Mouse (Mus musculus): ENCODE measurements around the gene Hcrtr1. TPM values are rescaled to one million over a fixed set of nuclear protein-coding genes. Genes with fewer than 3 reads are reported as not detected.
A peak's percentile ranks its signal among the peaks of the same experiment; 100 is the strongest.

Hcrtr1 gene
- total RNA-seq, 2 experiments from 2014 or later: 2.0 to 2.4 TPM

DNA sequence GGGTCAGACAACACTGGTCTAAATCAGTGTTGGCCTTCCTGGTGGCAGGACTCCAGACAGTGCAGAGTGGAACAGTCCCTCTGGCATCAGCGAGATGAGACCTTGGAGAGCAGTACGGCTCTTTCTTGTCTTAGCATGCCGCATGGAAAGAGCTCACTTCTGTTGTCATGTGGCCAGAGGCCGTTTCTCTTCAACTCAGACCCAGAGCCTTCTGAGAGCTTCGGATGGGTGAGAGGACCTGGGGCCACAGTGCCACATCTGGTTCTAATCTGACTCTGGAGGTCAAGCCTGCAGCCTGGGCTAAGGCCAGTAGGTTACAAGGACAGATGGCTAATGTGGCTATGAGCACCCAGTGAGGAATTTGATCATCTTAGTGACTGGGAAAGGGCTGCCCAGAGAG lies 13.2 kb downstream of the Hcrtr1 start:
- DNase-seq (ENCODE audit: low spot score in 2 of 2): no peak

DNA sequence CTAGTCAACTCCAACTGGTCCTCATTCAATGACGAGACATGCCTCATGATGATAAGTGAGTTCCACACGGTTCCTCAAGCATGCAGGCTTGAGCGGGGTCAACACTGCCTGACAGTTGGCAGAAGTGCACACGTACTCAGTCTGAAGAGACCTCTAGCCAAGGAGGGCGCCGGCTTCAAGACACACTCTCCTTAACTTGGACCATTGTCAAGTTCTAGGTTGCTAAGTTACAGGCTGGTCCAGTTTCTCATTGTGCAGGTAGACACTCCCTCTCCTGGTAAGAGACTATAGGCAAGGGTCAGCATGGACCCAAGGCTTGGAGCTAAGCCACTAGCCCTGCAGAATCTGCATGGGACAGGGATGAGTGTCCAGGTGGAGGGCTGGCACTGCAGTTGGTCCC lies 14.0 kb downstream of the Hcrtr1 start:
- no peak for DNase-seq (ENCODE audit: low spot score in 2 of 2)

More for the DNA sequence above, 13.2 kb downstream of the Hcrtr1 start:
- intact Hi-C loops (cut with DNase I): no loop called here

DNA sequence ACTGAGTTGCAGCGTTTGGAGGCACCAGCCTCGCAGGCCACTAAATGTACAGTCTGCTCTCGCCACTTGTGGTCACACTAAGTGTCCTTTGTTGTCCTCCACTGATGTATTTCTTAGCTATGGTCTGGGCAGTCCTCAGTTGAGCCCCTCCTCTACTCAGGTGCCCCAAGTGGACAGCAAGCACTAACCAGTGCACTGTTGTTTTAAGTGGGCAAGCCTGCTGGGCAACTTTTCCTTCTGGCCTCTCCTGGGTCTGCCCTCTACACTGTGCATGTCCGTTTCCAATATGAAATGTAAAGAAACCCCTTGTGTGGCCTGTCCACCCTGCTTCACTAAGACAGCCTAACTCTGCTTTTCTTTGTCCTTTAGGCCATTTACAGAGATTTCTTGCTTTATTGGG lies 15.0 kb downstream of the Hcrtr1 start:
- DNase-seq (ENCODE audit: low spot score in 2 of 2): no peak
- intact Hi-C loops (cut with DNase I): no loop called here

More for the DNA sequence above, 14.0 kb downstream of the Hcrtr1 start:
- intact Hi-C loops (cut with DNase I): no loop called here

DNA sequence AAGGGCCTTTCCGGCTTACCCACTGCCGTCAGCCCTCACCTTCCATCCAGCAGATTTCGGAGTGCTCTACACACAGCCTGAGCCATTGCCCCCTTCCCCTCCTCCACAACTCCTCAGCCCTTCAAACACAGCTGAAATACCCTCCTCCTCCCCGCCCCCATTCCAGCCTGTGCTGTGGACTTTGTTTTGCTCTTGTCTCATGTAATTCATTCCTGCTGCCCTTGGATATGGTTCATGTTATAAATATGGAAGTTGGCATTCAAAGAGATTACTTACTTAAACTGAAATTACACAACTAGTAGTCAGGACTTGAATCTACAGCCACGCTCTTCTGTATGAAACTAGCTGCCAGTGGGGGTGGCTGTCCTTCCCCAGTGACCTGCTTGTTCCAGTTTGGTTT lies 16.1 kb downstream of the Hcrtr1 start:
- no peak for DNase-seq (ENCODE audit: low spot score in 2 of 2)

DNA sequence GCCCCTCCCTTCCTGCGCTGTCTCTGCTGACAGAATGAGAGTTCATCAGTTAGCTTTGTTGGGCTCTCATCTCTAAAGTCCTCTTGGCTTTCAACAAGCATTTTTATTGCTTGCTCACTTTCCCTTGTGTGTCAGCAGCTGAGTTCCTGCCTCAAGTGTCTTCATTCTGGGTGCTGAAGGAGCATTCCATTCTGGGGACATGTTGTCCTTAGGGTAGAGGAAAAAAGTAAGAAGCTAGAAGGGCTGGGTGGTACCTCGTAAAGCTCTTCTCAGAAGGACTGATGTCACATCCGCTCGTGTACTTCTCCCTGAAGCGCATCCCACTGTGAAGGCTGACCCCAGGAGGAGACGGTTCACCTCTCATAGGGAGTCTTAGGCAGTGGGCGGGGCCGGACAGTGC lies 17.6 kb downstream of the Hcrtr1 start:
- DNase-seq (ENCODE audit: low spot score in 2 of 2): no peak
- intact Hi-C loops (cut with DNase I): no loop called here

More for the DNA sequence above, 16.1 kb downstream of the Hcrtr1 start:
- intact Hi-C loops (cut with DNase I): no loop called here

DNA sequence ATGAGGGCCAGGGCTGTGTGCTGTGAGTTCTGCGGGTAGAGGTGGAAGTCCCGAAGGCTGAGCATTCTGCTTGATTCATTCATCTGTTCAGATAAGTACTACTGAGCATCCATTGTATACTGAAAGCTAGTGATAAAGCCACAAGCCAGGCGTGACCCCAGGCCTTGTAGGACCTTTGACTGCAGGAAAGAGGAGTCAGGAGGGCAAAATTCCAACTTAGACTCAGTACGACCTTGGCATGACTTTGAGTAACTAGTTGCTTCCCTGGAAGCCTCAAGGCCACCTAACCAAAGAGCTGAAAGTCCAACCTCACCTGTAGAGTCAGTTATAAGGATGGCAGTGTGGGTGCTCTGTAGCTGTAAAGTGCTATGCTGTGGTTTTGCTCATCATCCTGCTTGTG lies 18.4 kb downstream of the Hcrtr1 start:
- DNase-seq (ENCODE audit: low spot score in 2 of 2): no peak
- intact Hi-C loops (cut with DNase I): no loop called here

DNA sequence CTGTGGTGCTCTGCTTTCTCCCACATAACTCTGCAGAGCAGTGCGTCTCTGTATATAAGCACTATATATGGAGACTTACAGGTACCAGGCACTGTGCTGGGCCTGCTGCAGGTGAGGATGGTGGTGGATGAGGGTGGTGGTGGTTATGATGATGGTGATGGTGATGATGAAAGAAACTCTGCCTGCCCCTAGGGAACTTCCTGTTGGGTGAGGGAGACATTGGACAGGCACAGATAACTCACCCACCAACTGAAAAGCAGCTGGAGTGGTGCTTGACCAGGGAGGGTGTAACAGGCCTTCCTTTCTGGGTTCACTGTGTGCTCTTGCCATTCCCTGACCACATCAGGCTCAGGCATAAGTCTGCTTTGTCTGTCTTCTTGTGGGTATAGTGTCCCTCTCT lies 26.4 kb downstream of the Hcrtr1 start:
- DNase-seq (ENCODE audit: low spot score in 2 of 2): no peak
- intact Hi-C loops (cut with DNase I): no loop called here

DNA sequence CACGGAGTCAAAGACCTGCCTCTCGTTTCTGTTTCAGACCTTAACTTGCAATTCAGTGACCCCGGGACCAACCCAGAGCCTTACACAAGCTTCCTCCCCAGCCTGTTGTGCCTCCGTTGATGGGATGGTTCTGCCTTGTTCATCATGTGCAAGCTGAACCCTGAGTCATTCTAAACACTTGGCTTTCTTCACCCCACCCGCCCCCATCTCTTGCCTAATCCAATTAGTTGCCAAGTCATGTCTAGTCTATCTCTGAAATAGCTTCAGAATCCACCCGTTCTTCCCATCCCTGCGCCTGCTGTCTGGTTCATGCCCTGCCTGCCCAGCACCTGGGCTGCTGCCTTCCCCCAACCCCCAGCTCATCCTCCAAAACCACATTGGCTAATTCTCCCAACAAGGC lies 26.9 kb downstream of the Hcrtr1 start:
- no peak for DNase-seq (ENCODE audit: low spot score in 2 of 2)
- intact Hi-C loops (cut with DNase I): no loop called here

DNA sequence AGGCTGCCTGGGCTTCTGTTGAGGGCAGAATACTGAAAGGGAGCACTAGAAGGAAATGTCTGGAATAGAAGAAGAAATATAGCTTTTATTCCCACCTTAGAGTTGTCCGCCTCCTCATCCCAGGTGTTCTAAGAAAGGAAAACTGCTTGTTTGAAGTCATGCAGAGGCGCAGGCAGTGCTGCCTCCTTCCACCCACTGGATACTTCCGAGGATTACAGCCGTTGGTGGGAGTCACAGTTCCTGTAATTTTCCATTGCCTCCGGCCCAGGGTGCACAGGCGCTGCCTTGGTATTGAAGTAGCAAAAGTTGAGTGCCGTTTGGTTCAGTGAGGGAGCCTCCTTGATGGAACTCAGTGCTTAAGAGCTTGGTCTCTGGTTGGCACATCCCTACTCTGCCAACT lies 29.1 kb downstream of the Hcrtr1 start:
- DNase-seq (ENCODE audit: low spot score in 2 of 2): peak in 1 of 2 experiments; percentile 30
- intact Hi-C loops (cut with DNase I): no loop called here

DNA sequence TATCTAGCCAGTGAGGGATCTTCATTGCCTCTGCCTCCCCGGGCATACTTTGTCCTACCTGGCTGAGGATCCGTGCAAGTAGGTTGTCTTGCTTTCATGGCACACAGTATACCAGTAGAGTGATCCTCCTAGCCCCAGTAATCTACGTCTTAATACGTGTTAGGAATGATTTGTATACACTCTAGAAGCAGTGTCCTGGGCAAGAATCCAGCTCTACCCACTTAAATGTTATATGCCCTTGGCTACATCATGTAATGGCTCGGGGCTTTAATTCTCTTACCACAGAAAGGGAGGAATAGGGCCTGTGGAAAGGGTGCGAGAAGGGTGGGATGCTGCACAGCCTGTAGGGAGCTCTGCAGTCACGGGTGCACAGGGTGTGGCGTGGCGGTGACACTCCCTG lies 29.5 kb downstream of the Hcrtr1 start:
- no peak for DNase-seq (ENCODE audit: low spot score in 2 of 2)
- intact Hi-C loops (cut with DNase I): no loop called here

DNA sequence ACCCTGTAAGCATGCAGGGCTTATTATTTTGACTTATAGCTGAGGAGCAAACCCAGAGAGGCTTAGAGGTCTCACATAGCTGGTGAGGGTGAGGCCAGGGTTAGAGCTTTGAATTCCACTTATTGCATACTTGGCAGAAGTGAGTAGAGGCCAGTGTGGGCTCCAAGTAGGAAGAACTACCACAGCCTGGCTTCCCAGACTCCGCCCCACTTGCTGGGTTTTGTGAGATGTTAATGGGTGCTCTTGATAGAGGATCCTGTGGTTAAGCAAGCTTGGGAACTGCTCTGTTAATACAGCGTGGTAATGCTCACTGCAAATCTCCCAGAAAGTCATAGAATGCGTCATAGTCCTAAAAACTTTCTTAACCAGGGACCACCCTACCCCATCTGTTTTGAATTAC lies 30.2 kb downstream of the Hcrtr1 start:
- DNase-seq (ENCODE audit: low spot score in 2 of 2): no peak
- intact Hi-C loops (cut with DNase I): no loop called here

DNA sequence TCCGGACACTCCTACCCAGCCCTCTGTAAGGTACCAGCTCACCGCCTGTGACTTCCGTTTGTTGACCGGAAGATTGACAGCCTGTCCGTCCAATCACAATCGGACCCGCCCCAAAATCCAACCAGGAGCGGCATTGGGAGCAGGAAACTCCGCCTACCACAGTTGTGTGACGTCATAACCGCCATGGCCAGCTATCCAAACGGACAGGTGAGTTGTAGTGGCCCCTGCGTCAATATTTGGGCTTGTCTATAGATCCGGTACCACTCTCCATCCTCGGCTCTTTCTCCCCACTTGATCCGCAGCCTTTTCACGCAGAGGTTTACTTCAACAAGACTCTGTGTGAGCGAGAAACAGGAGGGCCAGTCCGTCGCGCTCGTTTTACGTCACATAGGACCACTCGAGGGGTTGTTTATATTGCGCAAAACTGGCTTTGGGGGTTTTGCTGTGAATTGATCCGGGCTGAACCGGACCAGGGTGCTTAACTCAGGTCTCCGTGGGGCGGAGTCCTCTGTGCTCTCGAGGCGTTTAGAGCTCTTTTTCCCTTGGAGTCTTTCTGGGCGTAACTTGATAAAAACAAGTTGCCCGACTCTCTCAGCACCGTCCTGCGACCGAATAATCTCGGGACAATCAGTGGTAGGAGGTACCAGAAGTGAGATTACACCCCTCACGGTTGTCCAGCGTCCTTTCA lies 31.6 kb downstream of the Hcrtr1 start:
- intact Hi-C loops (cut with DNase I): no loop called here
- peak; percentile 100 for DNase-seq (ENCODE audit: low spot score in 2 of 2)

DNA sequence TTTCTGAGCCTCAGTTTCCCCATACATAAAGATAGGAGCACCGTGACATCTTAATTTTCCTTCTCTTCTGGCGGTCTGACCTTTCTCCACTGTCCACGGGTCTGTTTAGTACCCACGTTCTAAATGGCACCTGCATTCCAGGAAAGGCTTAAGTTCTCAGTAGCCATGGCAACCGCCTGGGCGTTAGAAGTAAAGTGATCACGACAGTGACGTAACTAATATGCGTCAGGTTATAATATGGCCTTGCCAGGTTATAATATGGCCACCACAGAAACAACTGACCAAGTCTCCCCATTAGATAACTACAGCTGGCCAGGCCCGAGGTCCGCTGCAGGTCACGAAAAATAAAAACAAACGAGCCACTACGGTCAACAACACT lies 32.1 kb downstream of the Hcrtr1 start:
- no peak for DNase-seq (ENCODE audit: low spot score in 2 of 2)
- intact Hi-C loops (cut with DNase I): no loop called here

DNA sequence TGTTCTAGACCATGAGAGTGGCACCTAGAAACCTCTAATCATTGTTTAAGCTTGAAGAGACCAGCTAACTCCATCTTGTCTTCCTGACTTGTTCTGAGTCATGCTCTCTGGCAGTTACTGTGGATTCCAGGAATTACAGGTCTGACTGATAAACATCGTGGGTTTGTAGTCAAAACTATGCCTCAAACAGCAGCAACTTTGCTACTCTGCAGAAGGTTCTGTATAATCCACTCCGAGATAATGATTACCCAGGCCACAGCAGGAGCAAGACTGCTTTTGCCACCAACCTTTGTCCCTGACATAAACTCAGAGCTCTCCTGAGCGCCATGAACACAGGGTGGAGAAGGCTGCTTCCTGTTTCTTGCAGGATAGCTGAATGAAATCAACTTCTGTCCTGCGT lies 34.6 kb downstream of the Hcrtr1 start:
- intact Hi-C loops (cut with DNase I): no loop called here
- DNase-seq (ENCODE audit: low spot score in 2 of 2): no peak

DNA sequence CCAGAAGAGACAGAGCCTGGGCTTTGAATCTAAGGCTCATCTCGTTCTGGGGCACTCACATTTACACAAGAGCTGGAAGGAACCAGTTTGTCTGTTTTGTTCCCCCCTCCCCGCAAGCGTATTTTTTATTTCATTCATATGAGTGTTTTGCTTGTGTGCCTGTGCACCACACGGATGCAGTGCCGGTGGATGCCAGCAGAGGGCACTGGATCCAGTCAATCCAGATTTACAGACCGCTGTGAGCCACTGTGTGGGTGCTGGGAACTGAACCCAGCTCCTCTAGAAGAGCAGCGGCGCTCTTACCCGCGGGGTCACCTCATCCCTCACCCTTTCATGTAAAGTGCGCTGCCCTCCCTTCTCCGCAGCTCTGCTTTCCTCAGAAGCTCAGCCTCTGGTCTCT lies 35.5 kb downstream of the Hcrtr1 start:
- intact Hi-C loops (cut with DNase I): no loop called here
- DNase-seq (ENCODE audit: low spot score in 2 of 2): no peak

DNA sequence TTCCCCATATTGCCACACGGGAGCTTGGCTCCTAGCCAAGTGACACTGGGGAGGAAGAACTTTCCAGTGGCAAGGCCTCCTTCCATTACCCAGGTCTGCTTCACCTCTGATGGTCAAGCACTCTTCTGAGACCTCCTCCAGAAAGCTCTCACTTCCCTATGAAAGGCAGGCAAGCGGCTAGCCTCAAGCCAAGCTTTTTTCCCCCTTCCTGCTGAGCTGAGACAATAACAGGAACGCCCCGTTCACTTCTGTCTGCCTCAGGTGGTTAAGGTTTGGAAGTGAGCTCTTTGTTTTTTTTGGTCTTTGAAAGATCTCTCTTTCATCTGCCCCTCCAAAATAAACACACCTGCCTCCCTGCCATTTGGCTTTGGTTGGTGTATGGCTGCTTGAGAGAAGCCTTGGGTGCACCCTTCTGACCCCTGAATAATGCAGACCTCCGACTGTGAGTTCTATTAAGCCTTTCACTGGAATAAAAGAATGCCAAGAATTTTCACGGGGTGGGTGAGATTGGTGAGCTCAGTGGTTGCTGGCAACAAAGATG lies 37.0 kb downstream of the Hcrtr1 start, which contains the start of gene Pef1:
TSS of gene Pef1 (plus strand) at position 448 of the 541 bp plus-strand sequence.
- no peak for DNase-seq (ENCODE audit: low spot score in 2 of 2)
- intact Hi-C loops (cut with DNase I): no loop called here

DNA sequence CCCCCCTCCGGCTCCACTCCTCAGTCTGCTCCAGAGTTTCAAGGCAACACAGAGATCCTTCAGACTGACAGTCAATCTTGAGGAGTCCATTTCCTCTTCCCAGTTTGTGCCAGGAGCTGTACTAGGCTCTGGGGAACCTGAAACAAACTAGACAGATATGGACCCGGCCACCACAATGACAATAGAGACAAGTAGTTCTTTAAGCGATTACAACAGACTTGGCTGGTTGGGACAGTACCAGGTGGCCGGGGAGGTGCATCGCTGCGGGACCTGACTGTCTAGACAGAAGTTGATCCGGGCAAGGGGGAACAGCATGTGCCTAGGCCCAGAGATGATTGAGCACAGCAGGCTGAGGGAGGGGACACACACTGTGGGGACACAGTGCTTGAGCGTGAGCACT lies 38.0 kb downstream of the Hcrtr1 start:
- no peak for DNase-seq (ENCODE audit: low spot score in 2 of 2)
- intact Hi-C loops (cut with DNase I): no loop called here

DNA sequence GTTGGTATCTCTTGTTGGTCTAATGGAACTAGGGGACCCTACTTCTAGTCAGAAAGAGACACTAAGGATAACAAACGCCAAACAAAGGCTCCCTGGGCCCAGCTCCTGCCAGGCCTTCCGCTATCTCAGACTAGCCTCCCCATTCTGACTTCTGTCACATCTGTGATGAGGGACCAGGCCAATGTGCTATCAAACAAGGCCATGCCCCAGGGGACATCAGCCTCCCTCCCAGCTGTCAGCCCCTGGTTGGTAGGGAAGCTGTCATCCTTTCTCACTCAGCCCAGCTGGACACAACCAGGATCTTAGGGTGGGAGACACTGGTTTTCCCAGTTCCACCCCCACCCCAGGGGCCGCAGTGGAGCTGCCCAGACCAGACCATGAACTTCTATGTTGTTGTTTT lies 44.0 kb downstream of the Hcrtr1 start:
- intact Hi-C loops (cut with DNase I): no loop called here
- no peak for DNase-seq (ENCODE audit: low spot score in 2 of 2)

DNA sequence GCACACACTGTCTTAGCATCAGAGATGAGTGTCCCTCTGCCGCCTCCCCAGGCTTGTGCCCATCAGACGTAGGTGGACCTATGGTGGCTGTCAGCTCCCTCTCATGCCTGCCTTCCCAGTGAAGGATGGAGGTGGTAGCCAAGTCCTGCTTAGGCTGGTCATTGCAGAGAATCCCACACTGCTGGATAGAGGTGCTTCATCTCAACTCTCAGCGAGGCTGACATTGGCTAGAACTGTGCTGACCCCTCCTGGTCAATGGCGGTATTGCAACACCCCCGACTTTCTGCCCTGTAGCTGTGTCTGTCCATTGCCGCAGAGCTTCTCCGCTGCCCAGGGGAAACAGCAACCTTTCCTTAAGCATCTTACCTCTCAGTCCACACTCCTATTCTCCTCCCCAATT lies 51.9 kb downstream of the Hcrtr1 start:
- intact Hi-C loops (cut with DNase I): loop anchor here (1.0 to 10.0 kb wide), 5 partner anchors 50 to 392 kb away; partner anchors contain the start of genes Adgrb2 and Tmem39b
- peak; percentile 88 to 93 for DNase-seq (ENCODE audit: low spot score in 2 of 2)

DNA sequence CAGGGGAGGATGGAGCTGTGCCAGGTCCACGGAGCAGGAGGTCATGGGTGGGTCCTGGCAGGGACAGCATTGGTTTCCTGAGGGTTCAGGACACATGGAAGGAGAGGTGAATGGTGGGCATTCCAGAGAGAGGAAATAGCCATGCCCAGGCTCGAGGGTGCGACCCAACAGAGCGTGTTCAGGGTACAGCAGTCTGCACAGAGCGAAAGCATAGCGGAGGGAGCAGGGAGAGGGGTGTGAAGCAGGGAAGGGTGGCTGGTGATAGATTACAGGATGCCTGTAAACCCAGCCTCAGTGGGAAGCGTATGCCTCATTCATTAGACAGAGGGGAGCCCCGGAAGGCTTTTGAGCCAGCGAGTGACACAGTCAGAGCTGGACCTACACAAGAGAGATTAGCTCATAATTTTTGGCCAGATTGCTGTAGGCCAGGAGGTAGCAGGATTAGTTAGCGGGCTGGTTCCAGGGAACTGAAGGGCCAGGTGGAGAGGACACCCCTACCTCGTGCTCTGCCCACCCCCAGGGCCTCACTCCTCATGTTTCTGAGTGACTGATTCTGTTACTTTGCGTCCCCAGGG lies 53.8 kb downstream of the Hcrtr1 start:
- intact Hi-C loops (cut with DNase I): loop anchor here (10.0 kb wide), 3 partner anchors 101 to 391 kb away; partner anchors contain the start of genes Adgrb2 and Tmem39b

DNA sequence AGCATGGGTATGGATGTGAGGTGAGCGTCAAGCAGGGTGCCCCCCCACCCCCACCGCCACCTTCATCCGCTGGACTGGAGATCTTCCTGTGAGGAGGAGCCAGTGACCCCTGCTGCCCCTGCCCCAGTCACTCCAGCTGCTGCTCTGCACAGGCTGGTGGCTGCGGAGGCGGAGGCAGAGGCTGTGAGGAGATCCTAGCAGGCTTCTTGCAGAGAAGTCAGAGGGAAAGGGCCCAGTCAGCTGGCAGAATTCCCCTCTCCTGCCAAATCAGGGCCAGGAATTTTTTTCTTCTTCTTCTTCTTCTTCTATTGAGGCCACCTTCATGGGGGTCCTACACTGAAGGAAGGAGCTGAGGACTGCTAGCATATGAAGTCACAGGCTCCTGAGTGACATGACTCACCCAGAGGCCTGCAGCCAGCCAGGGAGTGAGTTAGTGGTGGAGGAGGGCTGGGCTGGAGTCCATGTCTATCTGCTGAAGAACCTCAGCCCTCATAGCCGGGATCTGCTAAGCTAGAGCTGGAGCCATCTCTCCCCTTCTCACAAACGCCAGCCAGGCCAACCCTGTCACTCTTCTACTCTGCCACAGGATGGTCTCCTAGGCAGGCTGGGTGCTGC lies 54.7 kb downstream of the Hcrtr1 start:
- intact Hi-C loops (cut with DNase I): loop anchor here (5.0 to 10.0 kb wide), 4 partner anchors 37 to 390 kb away; partner anchors contain the start of genes Adgrb2, Col16a1 and Tmem39b
- no peak for DNase-seq (ENCODE audit: low spot score in 2 of 2)

More for the DNA sequence above, 53.8 kb downstream of the Hcrtr1 start:
- no peak for DNase-seq (ENCODE audit: low spot score in 2 of 2)

Data from left cerebral cortex, postnatal 36 days (tissue).